Mouse (Mus musculus) frontal cortex, postnatal 14 days (tissue): ENCODE measurements around the gene Nckipsd.

Source experiments
- DNase-seq, 2 experiments: peaks; one replicate each; pipeline ENCODE4 v3.0.0; 2022; ENCODE audit warnings: low spot score in 2 of 2

Gene Nckipsd

DNA sequence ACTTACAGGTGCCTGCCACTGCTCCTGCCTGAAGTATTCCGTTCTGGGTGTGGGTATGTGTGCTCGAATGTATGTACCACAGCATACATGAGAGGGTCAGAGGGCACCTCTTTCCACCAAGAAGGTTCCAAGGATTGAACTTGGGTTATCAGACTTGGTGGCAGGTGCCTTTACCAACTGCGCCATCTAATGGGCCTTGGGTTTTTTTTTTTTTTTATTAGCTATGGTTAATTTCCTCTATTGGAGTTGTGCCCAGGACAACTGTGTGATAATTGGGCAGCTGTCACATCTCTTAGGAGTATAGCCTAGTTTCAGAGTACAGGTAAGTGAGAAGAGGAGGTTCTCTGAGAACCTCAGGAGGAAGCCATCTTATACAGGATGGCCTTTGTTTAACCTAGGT lies 8.6 kb upstream of the Nckipsd start:
- DNase-seq: no peak

DNA sequence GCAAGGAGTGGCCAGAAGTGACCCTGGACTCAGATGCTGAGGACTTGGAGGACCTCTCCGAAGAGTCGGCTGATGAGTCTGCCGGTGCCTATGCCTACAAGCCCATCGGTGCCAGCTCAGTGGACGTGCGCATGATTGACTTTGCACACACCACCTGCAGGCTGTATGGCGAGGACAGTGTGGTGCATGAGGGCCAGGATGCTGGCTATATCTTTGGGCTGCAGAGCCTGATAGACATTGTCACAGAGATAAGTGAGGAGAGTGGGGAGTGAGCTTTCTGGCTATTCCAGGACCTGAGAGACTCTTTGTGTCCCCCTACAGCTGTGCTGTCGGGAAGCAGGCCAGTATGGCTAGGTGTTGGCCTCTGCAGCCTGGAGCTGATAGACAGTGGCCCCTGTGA lies 2.4 kb upstream of the Nckipsd start:
- DNase-seq: no peak

DNA sequence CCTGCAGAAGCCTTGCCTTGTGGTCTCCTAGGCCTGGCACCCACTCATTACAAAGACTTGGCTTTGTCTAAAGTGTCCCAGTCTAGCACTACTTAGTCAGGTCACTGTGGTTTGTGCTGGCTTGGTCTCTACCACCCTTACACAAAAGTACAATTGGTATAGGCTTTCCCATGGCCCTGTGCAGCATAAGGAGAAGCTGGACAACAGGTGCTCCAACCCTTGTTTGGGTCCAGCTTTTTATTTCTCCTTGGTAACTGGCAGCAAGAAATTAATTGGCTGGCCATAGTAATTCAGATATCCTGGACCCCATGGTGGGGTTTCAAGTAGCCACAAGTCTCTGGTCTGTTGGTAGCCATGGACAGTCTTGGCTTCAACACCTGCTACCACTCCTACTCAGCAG lies 1.8 kb upstream of the Nckipsd start:
- DNase-seq: no peak

DNA sequence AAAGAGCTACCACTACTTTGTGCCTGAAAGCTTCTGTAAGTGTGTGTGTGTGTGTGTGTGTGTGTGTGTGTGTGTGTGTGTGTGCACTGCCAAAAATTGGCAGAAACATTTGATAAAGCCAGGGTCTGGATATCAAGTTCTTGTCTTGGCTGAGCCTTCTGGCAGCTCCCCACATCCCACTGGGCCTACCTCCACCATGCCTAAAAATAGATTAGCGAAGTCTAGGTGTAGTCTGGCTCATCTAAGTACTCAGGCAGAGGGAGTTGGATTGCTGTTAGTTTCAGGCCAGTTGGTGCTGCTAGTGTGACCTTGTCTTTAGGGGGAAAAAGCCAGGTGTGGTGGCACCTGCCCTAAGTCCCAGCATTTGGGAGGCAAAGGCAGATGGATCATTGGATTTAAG lies 1.3 kb upstream of the Nckipsd start:
- DNase-seq: no peak

DNA sequence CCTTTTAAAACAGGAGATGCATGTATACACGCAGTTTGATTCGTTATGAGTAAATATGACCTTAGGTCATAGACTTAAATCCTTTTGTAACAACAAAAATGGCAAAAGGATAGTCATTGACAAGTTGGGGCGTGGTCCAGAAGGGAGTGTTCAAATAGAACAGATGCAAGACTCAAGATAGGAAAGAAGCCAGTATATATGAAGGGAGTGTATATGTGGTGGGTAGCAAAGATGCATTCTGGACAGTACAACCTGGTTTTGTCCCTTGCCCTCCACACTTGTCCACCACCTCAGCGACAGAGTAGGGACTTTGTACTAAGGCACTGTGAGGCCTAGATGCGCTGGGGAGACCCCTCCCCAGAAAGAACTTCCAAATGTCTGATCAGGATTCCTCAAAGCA lies 494 bp upstream of the Nckipsd start:
- no peak for DNase-seq

DNA sequence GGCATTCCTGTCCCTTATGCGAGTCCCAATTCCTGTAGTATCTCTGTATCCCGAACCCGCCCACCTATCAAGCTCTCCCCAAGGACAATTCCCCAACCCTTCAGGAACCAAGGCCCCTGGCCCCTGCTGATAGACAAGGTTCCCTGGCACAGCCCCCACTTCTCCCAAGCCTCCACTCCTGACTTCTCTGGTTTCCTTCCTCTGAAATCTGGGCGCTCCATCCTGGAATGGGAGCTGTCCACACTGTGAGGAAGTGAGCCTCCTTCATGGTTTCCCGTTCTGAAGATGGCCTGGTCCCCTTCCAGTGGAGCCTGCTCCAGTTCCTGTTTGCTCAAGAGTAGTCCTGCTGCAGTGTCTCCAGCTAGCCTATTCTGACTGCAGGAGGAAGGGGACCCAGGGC lies 1.0 kb downstream of the Nckipsd start:
- no peak for DNase-seq

DNA sequence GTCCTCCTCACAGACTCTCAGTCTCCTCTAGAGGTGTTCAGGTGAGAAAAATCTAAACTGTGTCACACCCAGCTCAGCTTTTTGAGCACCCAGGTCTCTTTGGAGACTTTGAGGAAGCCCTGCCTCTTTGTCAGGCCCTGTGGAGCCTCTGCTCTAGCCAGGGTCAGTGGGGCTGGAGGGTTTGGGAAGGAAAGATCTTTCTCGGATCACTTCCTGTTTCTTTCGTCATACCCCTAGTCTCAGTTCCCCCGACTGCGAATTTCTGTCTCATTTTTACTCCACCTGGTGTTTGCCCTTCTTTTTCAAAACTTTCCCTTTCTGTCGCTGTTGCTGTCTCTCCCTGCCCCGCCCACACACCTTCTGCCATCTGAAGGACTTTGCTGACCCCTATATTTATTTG lies 1.6 kb downstream of the Nckipsd start:
- no peak for DNase-seq

DNA sequence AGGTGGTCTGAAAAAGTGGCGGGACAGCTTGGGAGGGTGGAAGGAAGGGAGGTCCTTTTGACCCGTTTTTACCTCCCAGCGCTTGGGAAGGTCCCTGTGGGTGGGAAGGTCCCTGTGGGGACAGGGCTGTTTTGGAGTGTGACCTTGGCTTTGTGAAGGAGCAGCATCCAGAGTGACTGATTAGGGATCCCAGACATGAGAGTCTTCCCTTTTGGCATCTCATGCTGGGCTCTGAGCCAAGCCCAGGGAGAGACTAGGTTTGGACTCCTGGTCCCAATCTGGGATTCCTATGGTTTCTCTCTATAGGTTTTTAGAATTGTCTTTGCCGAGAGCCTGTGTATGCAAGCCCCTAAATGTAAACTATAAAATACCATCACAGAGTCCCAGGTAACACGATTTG lies 2.3 kb downstream of the Nckipsd start:
- DNase-seq: no peak

DNA sequence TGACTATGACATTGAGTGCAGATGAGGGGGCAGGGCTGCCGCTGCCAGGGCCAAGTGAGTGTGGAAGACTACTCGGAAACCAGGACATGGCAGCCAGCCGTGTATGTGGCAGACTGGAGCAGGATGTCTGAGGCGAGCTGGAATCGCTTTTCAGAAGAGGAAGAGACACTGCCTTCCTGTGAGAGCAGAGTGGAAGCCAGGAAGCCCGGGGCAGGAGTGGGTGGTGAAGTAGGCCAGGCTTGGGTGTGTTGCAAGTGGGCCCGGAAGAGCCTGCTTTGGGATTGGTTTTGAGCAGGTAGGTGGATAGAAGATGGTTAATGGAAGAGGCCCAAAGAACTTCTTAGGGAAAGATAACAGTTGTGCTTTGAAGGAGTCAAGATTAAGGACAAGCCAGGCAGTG lies 7.4 kb downstream of the Nckipsd start:
- no peak for DNase-seq

DNA sequence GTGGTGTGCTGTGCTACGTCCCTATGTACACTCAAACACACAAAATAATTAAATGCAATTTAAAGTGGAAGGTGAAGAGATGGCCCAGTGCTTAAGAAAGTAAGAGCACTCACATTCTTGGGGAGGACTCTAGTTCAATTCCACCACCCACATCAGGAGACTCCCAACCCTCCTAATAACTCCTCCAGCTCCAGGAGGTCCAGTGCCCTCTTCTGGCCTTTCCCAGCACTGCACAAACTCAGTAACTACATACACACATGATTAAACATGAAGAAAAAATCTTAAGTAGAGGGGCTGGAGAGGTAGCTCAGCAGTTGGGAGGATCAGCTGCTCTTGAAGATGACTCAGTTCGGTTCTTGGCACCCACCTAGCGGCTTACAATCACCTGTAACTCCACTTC lies 11.3 kb downstream of the Nckipsd start:
- DNase-seq: peak in 1 of 2 experiments; percentile 58

DNA sequence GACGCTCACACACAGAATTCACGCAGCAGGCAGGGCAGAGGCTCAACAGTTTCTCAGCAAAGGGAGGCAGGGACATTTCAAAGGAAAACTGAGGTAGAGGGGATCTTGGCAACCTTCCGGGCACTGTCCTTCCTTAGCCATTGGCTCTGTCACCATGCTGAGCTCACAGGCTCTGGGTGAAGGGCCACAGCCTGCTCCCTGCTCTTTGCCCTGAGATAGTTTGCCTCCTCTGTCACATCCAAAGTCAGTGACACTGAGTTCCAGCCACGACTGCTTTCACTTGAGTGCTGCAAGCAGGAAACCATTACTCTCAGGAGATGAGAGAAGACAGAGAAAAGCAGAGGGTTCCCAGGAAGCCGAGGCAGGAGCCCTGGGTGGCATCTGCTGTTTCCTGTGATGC lies 11.9 kb downstream of the Nckipsd start:
- DNase-seq: no peak

DNA sequence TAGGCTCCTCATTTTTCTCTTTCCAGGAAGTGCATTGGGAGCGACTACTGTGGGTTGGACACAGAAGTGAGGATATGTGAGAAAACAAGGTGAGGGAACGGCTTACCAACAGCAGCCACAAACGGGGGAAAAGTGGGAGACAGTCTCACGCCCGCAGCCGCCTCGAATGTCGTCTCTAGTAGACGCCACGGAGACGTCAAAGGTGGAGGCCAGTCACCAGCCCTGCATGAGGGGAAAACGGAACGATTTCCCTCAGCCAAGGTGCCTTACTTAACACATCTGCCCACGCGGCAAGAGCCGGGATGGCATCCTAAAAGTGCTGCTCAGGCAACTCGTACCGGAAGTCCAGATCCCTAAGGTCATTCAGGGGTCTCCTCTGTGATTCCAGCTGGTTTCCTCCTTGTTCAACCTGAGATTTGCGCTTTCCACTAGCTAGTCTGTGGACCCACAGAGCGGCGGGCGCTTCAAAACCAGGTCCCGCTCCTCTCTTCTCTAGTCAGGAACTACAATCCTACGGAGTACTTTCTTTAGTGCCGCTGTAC lies 16.0 kb downstream of the Nckipsd start:
- DNase-seq: no peak

DNA sequence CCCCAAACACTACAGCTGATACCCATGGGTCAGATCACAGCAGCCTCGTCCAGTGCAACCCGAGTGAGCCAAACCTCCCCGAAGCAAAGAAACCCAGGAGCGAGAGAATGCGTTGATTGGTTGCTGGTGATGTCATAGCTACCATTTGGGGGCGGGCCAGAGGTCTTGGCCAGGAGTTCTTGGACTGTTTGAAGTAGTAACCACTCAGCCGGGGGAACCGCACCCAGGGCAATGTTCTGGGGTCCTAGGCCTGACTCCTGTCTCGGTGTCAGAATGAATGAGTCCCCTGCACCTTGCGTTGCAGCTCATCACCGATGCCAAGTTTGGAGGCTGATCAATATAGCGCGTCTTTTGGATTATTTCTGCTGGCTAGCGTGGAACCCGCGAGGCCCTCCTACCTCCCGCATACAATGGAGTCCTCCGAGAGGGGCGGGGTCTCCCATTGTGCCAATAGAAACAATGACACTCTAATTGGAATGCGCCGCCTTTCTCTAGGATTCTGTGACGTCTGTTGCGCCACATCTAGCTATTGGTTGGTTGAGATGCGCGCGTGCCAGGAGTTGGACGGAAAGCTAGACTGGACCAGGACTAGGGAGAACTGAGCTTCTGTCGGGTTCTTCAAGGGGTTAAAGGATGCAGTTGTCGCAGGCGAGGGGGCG lies 16.7 kb downstream of the Nckipsd start:
- peak; percentile 80 to 89 for DNase-seq

DNA sequence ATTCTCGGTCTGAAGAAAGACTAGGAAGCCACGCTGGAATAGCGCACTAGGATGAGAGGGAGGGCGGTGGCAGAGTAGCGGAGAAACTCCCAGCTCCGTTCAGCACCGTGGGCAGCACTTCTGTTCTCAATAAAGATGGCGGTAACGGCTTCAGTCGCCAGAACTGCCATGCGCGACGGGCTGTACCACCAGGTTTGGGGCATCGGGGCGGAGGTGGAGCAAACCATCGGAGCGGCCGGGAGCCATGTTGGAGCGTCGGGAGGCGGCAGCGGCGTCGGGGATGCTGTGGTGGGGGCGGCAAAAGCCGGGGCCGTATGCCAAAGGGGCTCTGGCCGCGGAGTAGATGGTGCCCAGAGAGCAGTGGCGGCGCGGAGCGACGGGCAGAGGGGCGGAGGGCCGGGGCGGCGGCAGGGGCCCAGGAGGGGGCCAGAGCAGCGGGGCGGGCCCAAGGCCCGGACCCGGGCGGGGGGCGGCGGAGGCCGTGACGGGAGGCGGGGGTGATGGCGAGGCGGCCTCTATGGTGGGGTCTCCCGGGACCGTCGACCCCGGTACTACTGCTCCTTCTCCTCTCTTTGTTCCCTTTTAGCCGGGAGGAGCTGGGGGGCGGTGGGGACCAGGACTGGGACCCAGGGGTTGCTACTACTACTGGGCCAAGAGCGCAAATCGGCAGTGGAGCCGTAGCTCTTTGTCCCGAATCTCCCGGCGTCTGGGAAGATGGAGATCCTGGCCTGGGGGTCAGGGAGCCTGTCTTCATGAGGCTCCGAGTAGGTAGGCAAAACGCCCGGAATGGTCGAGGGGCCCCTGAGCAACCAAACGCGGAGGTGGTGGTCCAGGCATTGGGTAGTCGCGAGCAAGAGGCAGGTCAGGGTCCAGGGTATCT lies 17.9 kb downstream of the Nckipsd start, which contains the start of gene Celsr3:
Gene Celsr3, plus strand, starts transcription at position 501 of the 880 bp plus-strand sequence.
- peak; percentile 85 to 86 for DNase-seq

DNA sequence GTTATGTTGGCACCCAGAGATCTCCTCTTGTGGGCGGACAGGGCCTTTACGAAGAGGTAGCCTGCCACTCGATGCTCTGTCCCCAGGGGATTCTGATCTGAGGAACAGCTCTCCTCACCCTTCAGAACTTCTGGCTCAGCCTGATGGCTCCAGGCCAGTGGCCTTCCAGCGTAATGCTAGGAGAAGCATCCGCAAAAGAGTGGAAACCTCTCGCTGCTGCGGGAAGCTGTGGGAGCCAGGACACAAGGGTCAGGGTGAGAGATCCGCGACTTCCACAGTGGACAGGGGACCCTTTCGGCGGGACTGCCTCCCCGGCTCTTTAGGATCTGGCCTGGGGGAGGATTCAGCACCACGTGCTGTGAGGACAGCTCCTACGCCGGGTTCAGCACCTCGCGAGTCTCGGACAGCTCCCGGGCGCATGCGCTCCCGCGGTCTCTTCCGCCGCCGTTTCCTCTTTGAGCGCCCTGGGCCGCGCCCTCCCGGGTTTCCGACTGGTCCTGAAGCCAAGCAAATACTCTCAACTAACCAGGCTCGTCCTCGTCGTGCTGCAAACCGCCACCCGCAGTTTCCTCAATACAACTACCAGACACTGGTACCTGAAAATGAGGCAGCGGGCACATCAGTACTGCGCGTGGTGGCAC lies 18.7 kb downstream of the Nckipsd start:
- peak in 1 of 2 experiments; percentile 61 for DNase-seq

DNA sequence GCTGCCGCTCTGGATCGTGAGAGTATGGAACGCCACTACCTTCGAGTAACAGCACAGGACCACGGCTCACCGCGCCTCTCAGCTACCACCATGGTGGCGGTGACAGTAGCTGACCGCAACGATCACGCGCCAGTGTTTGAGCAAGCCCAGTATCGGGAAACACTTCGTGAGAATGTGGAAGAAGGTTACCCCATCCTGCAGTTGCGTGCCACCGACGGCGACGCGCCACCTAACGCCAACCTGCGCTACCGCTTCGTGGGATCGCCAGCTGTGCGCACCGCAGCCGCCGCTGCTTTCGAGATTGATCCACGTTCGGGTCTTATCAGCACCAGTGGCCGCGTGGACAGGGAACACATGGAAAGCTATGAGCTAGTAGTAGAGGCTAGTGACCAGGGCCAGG lies 19.3 kb downstream of the Nckipsd start:
- DNase-seq: no peak

DNA sequence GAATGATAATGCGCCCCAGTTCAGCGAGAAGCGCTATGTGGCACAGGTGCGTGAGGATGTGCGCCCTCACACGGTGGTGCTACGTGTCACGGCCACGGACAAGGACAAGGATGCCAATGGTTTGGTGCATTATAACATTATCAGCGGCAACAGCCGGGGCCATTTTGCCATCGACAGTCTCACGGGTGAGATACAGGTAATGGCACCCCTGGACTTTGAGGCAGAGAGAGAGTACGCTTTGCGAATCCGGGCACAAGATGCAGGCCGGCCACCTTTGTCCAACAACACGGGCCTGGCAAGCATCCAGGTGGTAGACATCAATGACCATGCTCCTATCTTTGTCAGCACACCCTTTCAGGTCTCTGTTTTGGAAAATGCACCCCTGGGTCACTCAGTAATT lies 19.7 kb downstream of the Nckipsd start:
- DNase-seq: no peak

DNA sequence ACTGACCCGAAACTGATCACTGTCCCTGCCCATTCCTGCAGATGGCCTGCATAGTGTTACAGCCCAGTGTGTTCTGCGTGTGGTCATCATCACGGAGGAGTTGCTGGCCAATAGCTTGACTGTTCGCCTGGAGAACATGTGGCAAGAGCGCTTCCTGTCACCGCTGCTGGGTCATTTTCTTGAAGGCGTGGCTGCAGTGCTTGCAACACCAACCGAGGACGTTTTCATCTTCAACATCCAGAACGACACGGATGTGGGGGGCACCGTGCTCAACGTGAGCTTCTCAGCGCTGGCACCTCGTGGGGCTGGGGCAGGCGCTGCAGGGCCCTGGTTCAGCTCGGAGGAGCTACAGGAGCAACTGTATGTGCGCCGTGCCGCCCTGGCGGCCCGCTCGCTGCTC lies 23.5 kb downstream of the Nckipsd start:
- DNase-seq: no peak

DNA sequence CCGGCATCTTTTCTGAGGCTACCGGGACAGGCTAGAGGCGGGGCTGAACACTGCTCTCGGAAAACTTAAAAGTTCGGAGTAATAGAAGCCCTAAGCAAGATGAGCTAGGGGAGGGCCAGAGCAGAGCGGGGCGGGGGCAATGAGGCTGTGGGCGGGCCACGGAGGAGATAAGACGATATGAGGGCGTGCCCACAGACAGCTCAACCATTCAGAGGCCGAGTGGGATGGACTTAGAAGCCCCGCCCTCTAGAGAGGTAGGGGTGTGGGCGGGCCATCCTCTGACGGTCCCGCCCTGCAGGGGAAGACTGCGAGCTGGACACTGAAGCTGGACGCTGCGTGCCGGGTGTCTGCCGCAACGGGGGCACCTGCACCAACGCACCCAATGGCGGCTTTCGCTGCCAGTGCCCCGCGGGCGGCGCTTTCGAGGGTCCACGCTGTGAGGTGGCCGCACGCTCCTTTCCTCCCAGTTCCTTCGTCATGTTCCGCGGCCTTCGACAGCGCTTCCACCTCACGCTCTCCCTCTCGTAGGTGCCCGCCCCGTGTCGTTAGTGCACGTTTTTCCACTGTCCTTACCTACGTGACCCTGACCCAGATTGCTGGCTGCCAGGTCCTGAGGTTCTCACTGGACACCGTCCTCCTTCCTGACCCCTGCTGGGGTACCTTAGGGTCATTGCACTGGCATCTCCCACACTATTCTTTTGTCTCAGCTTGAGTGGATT lies 24.4 kb downstream of the Nckipsd start:
- peak; percentile 65 to 74 for DNase-seq

DNA sequence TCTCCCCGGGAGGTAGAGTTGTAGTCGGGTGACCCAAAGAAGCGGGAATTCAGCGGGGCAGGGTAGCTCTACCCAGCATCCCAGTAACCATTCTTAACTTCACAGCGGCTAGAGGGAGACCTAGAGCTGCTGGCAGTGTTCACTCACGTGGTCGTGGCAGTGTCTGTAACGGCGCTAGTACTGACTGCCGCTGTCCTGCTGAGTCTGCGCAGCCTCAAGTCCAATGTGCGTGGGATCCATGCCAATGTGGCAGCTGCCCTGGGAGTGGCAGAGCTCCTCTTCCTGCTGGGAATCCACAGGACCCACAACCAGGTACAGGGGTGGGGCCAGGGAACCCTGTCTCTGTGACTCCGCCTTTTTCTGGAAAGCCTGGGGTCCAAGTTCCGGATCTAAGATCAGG lies 34.8 kb downstream of the Nckipsd start:
- peak in 1 of 2 experiments; percentile 31 for DNase-seq

DNA sequence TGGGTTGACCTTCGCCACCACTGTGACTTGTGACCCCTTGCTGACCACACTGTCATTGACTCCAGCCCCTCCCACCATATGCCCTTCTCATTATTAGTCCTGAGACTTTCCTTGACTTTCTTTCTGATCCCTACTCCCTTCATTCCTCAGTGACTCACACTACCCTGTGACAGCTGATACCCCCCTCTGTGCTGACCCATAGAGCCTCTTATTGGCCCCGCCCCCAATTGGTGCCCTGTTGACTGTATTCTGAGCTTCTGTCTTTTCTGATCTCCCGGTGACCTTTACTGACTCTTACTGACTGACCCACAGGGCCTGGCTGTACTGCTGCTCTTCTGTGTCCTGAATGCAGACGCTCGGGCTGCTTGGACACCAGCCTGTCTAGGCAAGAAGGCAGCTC lies 37.2 kb downstream of the Nckipsd start:
- no peak for DNase-seq

DNA sequence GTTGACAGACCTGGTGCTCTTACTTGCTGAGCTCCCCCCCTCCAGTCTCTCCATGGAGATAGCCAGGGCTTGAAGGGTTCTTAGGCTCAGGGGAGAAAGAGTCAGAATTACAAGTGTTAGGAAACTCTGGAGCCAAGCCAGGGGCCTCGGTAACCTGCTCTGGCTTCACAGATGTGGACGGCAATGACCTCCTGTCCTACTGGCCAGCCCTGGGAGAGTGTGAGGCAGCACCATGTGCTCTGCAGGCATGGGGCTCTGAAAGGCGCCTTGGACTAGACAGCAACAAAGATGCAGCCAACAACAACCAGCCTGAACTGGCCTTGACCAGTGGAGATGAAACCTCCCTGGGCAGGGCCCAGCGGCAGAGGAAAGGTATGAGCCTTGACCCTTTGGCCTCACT lies 39.2 kb downstream of the Nckipsd start:
- DNase-seq: no peak
